Mouse (Mus musculus): ENCODE data around the gene Uso1. TPM values are rescaled to one million over a fixed set of nuclear protein-coding genes. Genes with fewer than 3 reads are reported as not detected.
A peak's percentile ranks its signal among the peaks of the same experiment; 100 is the strongest.
"Not testable (repeated sequence)": the region's sequence is repeated elsewhere in the genome, so short reads cannot be mapped to it uniquely, and the experiment has no call there.

Gene Uso1
- total RNA-seq, 1 experiment, result 51.6 TPM

DNA sequence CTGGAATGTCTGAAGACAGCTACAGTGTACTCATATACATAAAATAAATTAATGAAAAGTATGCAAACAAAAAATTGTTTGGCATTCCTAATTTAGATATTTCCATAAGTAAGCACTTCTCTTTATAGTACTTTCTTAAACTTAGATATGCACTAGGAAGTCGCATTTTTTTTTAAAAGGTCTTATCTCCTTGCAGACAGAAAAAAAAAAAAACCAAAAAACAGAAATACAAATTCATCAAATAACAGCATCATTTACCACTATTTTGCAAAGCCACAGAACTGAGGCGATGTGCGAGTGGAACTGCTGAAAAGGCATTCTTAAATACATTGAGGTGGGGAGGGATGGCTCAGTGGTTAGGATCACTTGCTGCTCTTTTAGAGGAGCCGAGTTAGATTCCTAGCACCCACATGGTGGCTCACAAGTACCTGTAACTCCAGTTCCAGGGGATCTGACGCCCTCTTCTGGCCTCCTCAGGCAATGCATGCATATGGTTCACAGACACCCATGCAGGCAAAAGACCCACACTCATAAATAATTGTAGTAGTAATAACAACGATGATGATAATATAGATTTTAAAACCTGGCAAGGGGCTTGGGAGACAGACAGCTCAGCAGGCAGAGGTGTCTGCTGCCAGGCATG lies 7.6 kb upstream of the Uso1 start:
- Histone ChIP-seq H3K9me3 (ENCODE audit: control insufficient read depth, insufficient read depth, low read depth, low read length) (no peaks in the 10 kb centered on the region), H3K4me1 (ENCODE audit: control insufficient read depth in 2 of 2, insufficient read depth in 2 of 2, low read length in 2 of 2, poor library complexity in 1 of 2) (peaks cover 7 to 15% of the 10 kb centered on the region in 2 experiments; a peak in 3 of 4 replicates), H3K4me3 (ENCODE audit: insufficient read depth in 1 of 2, low read depth in 1 of 2, low read length in 2 of 2, poor library complexity in 1 of 2, severe bottlenecking in 1 of 2) (no peak overlapping the region), H3K27ac (ENCODE audit: insufficient read depth, low read depth, low read length, poor library complexity, severe bottlenecking) (no peak overlapping the region; the same call in 1 of the 2 replicates), H3K9ac (ENCODE audit: insufficient read depth, low read depth, low read length, poor library complexity, severe bottlenecking) (no peak overlapping the region), H3K36me3 (ENCODE audit: control insufficient read depth, insufficient read depth, low read length, poor library complexity, severe bottlenecking) (no peaks in the 10 kb centered on the region)
- TF ChIP-seq MAFK (IDR thresholded peaks at IDR 0.05; ENCODE audit: insufficient read depth, low read depth, low read length) (0 out of 2 replicates have a peak, but pooled peaks have one; percentile 3), CHD2 (IDR thresholded peaks at IDR 0.05; ENCODE audit: low read depth, low read length) (no peak), HCFC1 (IDR thresholded peaks at IDR 0.05; ENCODE audit: borderline replicate concordance, insufficient read depth, low read length) (no peak)
- no peak for DNase-seq (ENCODE audit: low read depth, low spot score)
- in situ Hi-C loops (cut with MboI; ENCODE audit: low sequenced_read_pairs in 2 of 2, unreplicated experiment in 2 of 2), result no loop called here

GRCm38 (mm10) chr5:92132127-92132526 lies 5.6 kb upstream of the Uso1 start:
- no peak overlapping the region for H3K27ac ChIP-seq (ENCODE audit: insufficient read depth, low read depth, low read length, poor library complexity, severe bottlenecking)
- no peak overlapping the region for H3K9ac ChIP-seq (ENCODE audit: insufficient read depth, low read depth, low read length, poor library complexity, severe bottlenecking)
- H3K4me3 ChIP-seq (ENCODE audit: insufficient read depth in 1 of 2, low read depth in 1 of 2, low read length in 2 of 2, poor library complexity in 1 of 2, severe bottlenecking in 1 of 2), result no peak overlapping the region
- DNase-seq (ENCODE audit: low read depth, low spot score), result no peak
- H3K9me3 ChIP-seq (ENCODE audit: control insufficient read depth, insufficient read depth, low read depth, low read length), result no peaks in the 10 kb centered on the region
- in situ Hi-C loops (cut with MboI; ENCODE audit: low sequenced_read_pairs in 2 of 2, unreplicated experiment in 2 of 2), result no loop called here
- TF ChIP-seq ZC3H11A (IDR thresholded peaks at IDR 0.05; ENCODE audit: borderline replicate concordance, low read depth, low read length) (no peak), CHD2 (IDR thresholded peaks at IDR 0.05; ENCODE audit: low read depth, low read length) (no peak), HCFC1 (IDR thresholded peaks at IDR 0.05; ENCODE audit: borderline replicate concordance, insufficient read depth, low read length) (no peak), ZNF384 (IDR thresholded peaks at IDR 0.05; ENCODE audit: low read depth, low read length) (no peak)
- H3K36me3 ChIP-seq (ENCODE audit: control insufficient read depth, insufficient read depth, low read length, poor library complexity, severe bottlenecking), result no peaks in the 10 kb centered on the region
- H3K4me1 ChIP-seq (ENCODE audit: control insufficient read depth in 2 of 2, insufficient read depth in 2 of 2, low read length in 2 of 2, poor library complexity in 1 of 2), result peaks cover 5 to 15% of the 10 kb centered on the region in 2 experiments; a peak in 2 of 4 replicates

- H3K4me3 ChIP-seq (ENCODE audit: insufficient read depth in 1 of 2, low read depth in 1 of 2, low read length in 2 of 2, poor library complexity in 1 of 2, severe bottlenecking in 1 of 2); DNase-seq (ENCODE audit: low read depth, low spot score); H3K27ac ChIP-seq (ENCODE audit: insufficient read depth, low read depth, low read length, poor library complexity, severe bottlenecking); H3K9me3 ChIP-seq (ENCODE audit: control insufficient read depth, insufficient read depth, low read depth, low read length); H3K9ac ChIP-seq (ENCODE audit: insufficient read depth, low read depth, low read length, poor library complexity, severe bottlenecking); H3K36me3 ChIP-seq (ENCODE audit: control insufficient read depth, insufficient read depth, low read length, poor library complexity, severe bottlenecking); in situ Hi-C loops (cut with MboI; ENCODE audit: low sequenced_read_pairs in 2 of 2, unreplicated experiment in 2 of 2): not testable (repeated sequence)
- peaks cover 0 to 10% of the 10 kb centered on the region in 2 experiments; a peak in 2 of 4 replicates for H3K4me1 ChIP-seq (ENCODE audit: control insufficient read depth in 2 of 2, insufficient read depth in 2 of 2, low read length in 2 of 2, poor library complexity in 1 of 2)
Measured at GRCm38 (mm10) chr5:92133006-92133405, 4.7 kb upstream of the Uso1 start.

GRCm38 (mm10) chr5:92134934-92135333 lies 2.8 kb upstream of the Uso1 start:
- Histone ChIP-seq H3K4me1 (ENCODE audit: control insufficient read depth in 2 of 2, insufficient read depth in 2 of 2, low read length in 2 of 2, poor library complexity in 1 of 2) (peaks cover 0 to 11% of the 10 kb centered on the region in 2 experiments; a peak in 2 of 4 replicates), H3K4me3 (ENCODE audit: insufficient read depth in 1 of 2, low read depth in 1 of 2, low read length in 2 of 2, poor library complexity in 1 of 2, severe bottlenecking in 1 of 2) (no peak overlapping the region), H3K9me3 (ENCODE audit: control insufficient read depth, insufficient read depth, low read depth, low read length) (no peaks in the 10 kb centered on the region), H3K36me3 (ENCODE audit: control insufficient read depth, insufficient read depth, low read length, poor library complexity, severe bottlenecking) (no peaks in the 10 kb centered on the region), H3K9ac (ENCODE audit: insufficient read depth, low read depth, low read length, poor library complexity, severe bottlenecking) (no peak overlapping the region), H3K27ac (ENCODE audit: insufficient read depth, low read depth, low read length, poor library complexity, severe bottlenecking) (no peak overlapping the region)
- no peak for DNase-seq (ENCODE audit: low read depth, low spot score)
- TF ChIP-seq ZC3H11A (IDR thresholded peaks at IDR 0.05; ENCODE audit: borderline replicate concordance, low read depth, low read length), result no peak
- TF ChIP-seq HCFC1 (IDR thresholded peaks at IDR 0.05; ENCODE audit: borderline replicate concordance, insufficient read depth, low read length), result no peak
- in situ Hi-C loops (cut with MboI; ENCODE audit: low sequenced_read_pairs in 2 of 2, unreplicated experiment in 2 of 2), result no loop called here

DNA sequence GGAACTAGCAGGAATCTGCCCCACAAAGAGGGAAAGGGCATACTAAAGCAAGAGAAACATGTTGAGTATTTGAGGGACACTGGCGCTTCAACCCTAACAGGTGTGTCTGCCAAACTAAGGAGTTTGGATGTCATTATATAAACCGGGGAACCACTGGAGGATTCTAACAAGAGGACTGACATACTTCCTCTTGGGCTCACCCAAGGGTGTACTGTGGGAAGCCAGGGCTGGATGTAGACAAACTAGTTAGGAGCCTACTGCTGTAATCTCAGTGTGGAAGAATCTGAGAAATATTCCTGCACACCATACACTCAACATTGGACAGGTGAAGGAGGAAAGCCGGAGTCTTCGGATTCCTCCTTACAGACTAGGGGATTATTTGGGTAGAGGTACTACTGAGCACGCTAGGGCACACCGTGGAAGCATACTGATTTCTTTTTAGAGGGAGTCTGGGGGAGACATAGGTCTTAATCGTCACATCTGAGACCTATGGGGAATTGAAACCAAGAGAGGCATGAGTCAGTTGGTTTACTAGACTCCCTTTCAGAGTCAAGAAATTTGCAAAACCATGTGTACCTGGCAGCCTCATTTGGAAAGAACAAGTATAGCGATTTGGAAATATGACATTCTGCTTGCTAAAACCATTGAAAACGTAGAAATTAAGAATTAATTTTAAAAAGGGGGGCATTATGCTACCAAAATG lies 1.1 kb upstream of the Uso1 start:
- peaks cover 2 to 11% of the 10 kb centered on the region in 2 experiments; a peak in 3 of 4 replicates for H3K4me1 ChIP-seq (ENCODE audit: control insufficient read depth in 2 of 2, insufficient read depth in 2 of 2, low read length in 2 of 2, poor library complexity in 1 of 2)
- H3K4me3 ChIP-seq (ENCODE audit: insufficient read depth in 1 of 2, low read depth in 1 of 2, low read length in 2 of 2, poor library complexity in 1 of 2, severe bottlenecking in 1 of 2), result peak overlapping the region in 1 of 2 experiments; percentile 52; a peak in 2 of 4 replicates
- in situ Hi-C loops (cut with MboI; ENCODE audit: low sequenced_read_pairs in 2 of 2, unreplicated experiment in 2 of 2), result no loop called here
- H3K36me3 ChIP-seq (ENCODE audit: control insufficient read depth, insufficient read depth, low read length, poor library complexity, severe bottlenecking), result no peaks in the 10 kb centered on the region
- no peak overlapping the region for H3K9ac ChIP-seq (ENCODE audit: insufficient read depth, low read depth, low read length, poor library complexity, severe bottlenecking)
- TF ChIP-seq CHD2 (IDR thresholded peaks at IDR 0.05; ENCODE audit: low read depth, low read length), result no peak
- TF ChIP-seq ZC3H11A (IDR thresholded peaks at IDR 0.05; ENCODE audit: borderline replicate concordance, low read depth, low read length), result no peak
- TF ChIP-seq ZNF384 (IDR thresholded peaks at IDR 0.05; ENCODE audit: low read depth, low read length), result no peak
- TF ChIP-seq MAFK (IDR thresholded peaks at IDR 0.05; ENCODE audit: insufficient read depth, low read depth, low read length), result no peak
- TF ChIP-seq HCFC1 (IDR thresholded peaks at IDR 0.05; ENCODE audit: borderline replicate concordance, insufficient read depth, low read length), result no peak
- H3K9me3 ChIP-seq (ENCODE audit: control insufficient read depth, insufficient read depth, low read depth, low read length), result no peaks in the 10 kb centered on the region
- H3K27ac ChIP-seq (ENCODE audit: insufficient read depth, low read depth, low read length, poor library complexity, severe bottlenecking), result no peak overlapping the region
- DNase-seq (ENCODE audit: low read depth, low spot score), result no peak

Data from ES-E14 (cell line).